Mouse (Mus musculus) C2C12 (cell line): ENCODE data around the gene Nectin2. TPM values are rescaled to one million over a fixed set of nuclear protein-coding genes. Genes with fewer than 3 reads are reported as not detected.

ENCODE experiments used
- H3K27me3 ChIP-seq: one replicate; pipeline ENCODE4 v1.6.1; 2011; ENCODE audit not compliant: control insufficient read depth, insufficient read depth, insufficient read length
- H3K36me3 ChIP-seq: one replicate; pipeline ENCODE4 v1.6.1; 2011; ENCODE audit not compliant: control insufficient read depth, insufficient read depth
- H3K4me3 ChIP-seq: one replicate; pipeline ENCODE4 v1.5.1; 2011; ENCODE audit warnings: mild to moderate bottlenecking, control low read depth; ENCODE audit not compliant: poor library complexity, insufficient read depth, severe bottlenecking
- H3K79me2 ChIP-seq: one replicate; pipeline ENCODE4 v1.6.1; 2011; ENCODE audit not compliant: control insufficient read depth, insufficient read depth
- H3K79me3 ChIP-seq: one replicate; pipeline ENCODE4 v1.6.1; 2011; ENCODE audit warnings: low read depth, control low read depth
- H3ac ChIP-seq: one replicate; pipeline ENCODE3; 2011; ENCODE audit warnings: low read depth; ENCODE audit not compliant: control insufficient read depth, insufficient read length
- CEBPB ChIP-seq: IDR thresholded peaks from one replicate; pipeline ENCODE4 v1.6.1; 2011; ENCODE audit warnings: low read depth, mild to moderate bottlenecking, control low read depth, moderate library complexity
- CTCF ChIP-seq: IDR thresholded peaks from one replicate; pipeline ENCODE4 v1.5.1; 2011; ENCODE audit not compliant: control insufficient read depth, insufficient read depth, insufficient read length
- FOSL1 ChIP-seq: IDR thresholded peaks from one replicate; pipeline ENCODE4 v1.8.0; 2011; ENCODE audit warnings: mild to moderate bottlenecking, low read length; ENCODE audit not compliant: poor library complexity, insufficient read depth, severe bottlenecking
- MAX ChIP-seq: IDR thresholded peaks from one replicate; pipeline ENCODE4 v1.6.1; 2011; ENCODE audit warnings: mild to moderate bottlenecking, control low read depth
- MYOD1 ChIP-seq: IDR thresholded peaks from one replicate; pipeline ENCODE4 v1.6.1; 2011; ENCODE audit warnings: low read depth; ENCODE audit not compliant: control insufficient read depth, insufficient read length
- MYOG ChIP-seq: IDR thresholded peaks from one replicate; pipeline ENCODE4 v1.6.1; 2011; ENCODE audit not compliant: control insufficient read depth, insufficient read length; ENCODE audit errors: extremely low read depth
- USF1 ChIP-seq: IDR thresholded peaks from one replicate; pipeline ENCODE4 v1.6.1; 2011; ENCODE audit warnings: low read depth, mild to moderate bottlenecking, control low read depth, moderate library complexity
- polyA plus RNA-seq: library from polyadenylated mRNA; unstranded; fragments of >200 nt; fragmentation: generic; extraction: Trizol; gene quantifications from one replicate; pipeline ENCODE4 v1.2.1, GENCODE M21; 2012; ENCODE audit warnings: missing spikeins

Nectin2 gene
- polyA plus RNA-seq, 1 experiment = 26.7 TPM

- H3K79me3 ChIP-seq = no peaks in the 10 kb centered on the region
- no peak overlapping the region for H3ac ChIP-seq
- no peak for TF ChIP-seq MAX
- no peak for TF ChIP-seq USF1
- TF ChIP-seq CEBPB = no peak
- TF ChIP-seq MYOD1 = no peak
- no peak for TF ChIP-seq FOSL1
- TF ChIP-seq CTCF = no peak
- no peak overlapping the region for H3K4me3 ChIP-seq
- H3K79me2 ChIP-seq = no peaks in the 10 kb centered on the region
- H3K27me3 ChIP-seq = no peaks in the 10 kb centered on the region
- no peaks in the 10 kb centered on the region for H3K36me3 ChIP-seq
Observed at GRCm38 (mm10) chr7:19754065-19754464, 3.8 kb upstream of the Nectin2 start.

- Histone ChIP-seq H3K79me3 (no peaks in the 10 kb centered on the region), H3K4me3 (no peak overlapping the region), H3K79me2 (no peaks in the 10 kb centered on the region), H3K27me3 (no peaks in the 10 kb centered on the region), H3K36me3 (no peaks in the 10 kb centered on the region), H3ac (no peak overlapping the region)
- no peak for TF ChIP-seq CTCF
- TF ChIP-seq MYOD1 = no peak
- TF ChIP-seq FOSL1 = no peak
- TF ChIP-seq USF1 = no peak
- no peak for TF ChIP-seq MYOG
- TF ChIP-seq MAX = no peak
- TF ChIP-seq CEBPB = no peak
Observed at GRCm38 (mm10) chr7:19753587-19753986, 3.3 kb upstream of the Nectin2 start.

- H3K4me3 ChIP-seq = no peak overlapping the region
- H3ac ChIP-seq = no peak overlapping the region
- TF ChIP-seq USF1 = no peak
- no peaks in the 10 kb centered on the region for H3K79me3 ChIP-seq
- no peaks in the 10 kb centered on the region for H3K27me3 ChIP-seq
- no peaks in the 10 kb centered on the region for H3K79me2 ChIP-seq
- no peaks in the 10 kb centered on the region for H3K36me3 ChIP-seq
Observed at GRCm38 (mm10) chr7:19752652-19753051, 2.4 kb upstream of the Nectin2 start.

- Histone ChIP-seq H3ac (no peak overlapping the region), H3K79me3 (no peaks in the 10 kb centered on the region), H3K79me2 (no peaks in the 10 kb centered on the region), H3K27me3 (no peaks in the 10 kb centered on the region), H3K4me3 (no peak overlapping the region), H3K36me3 (no peaks in the 10 kb centered on the region)
- TF ChIP-seq CEBPB (no peak), FOSL1 (no peak), MYOG (no peak), CTCF (no peak), MYOD1 (no peak), USF1 (no peak), MAX (no peak)
Observed at GRCm38 (mm10) chr7:19751070-19751383, 744 bp upstream of the Nectin2 start.

GRCm38 (mm10) chr7:19749389-19750216 is 680 bp downstream of the Nectin2 start:
- H3K79me2 ChIP-seq = no peaks in the 10 kb centered on the region
- TF ChIP-seq CTCF (peak; percentile 76), MYOD1 (peak; percentile 37), MYOG (no peak)
- H3K27me3 ChIP-seq = no peaks in the 10 kb centered on the region
- no peaks in the 10 kb centered on the region for H3K36me3 ChIP-seq
- no peaks in the 10 kb centered on the region for H3K79me3 ChIP-seq
- peak overlapping the region; percentile 42 for H3K4me3 ChIP-seq
- peak overlapping the region; percentile 92 for H3ac ChIP-seq

GRCm38 (mm10) chr7:19748219-19749195 is 1.8 kb downstream of the Nectin2 start:
- Histone ChIP-seq H3K79me2 (no peaks in the 10 kb centered on the region), H3K27me3 (no peaks in the 10 kb centered on the region), H3K4me3 (peak overlapping the region; percentile 42), H3K79me3 (no peaks in the 10 kb centered on the region), H3K36me3 (no peaks in the 10 kb centered on the region), H3ac (peak overlapping the region; percentile 92)
- TF ChIP-seq USF1 (no peak), CTCF (no peak), CEBPB (no peak), FOSL1 (no peak), MYOG (no peak), MYOD1 (no peak), MAX (no peak)
